Mouse (Mus musculus) lung, postnatal 0 days (tissue): Measurements from ENCODE around the gene Nup188.

Source experiments
- CTCF ChIP-seq: IDR thresholded peaks from 2 replicates; pipeline ENCODE4 v1.5.1; 2016; ENCODE audit warnings: antibody characterized with exemption, mild to moderate bottlenecking
- EP300 ChIP-seq: IDR thresholded peaks from 2 replicates; pipeline ENCODE4 v1.6.1; 2016; ENCODE audit warnings: antibody characterized with exemption, mild to moderate bottlenecking, control low read depth

- TF ChIP-seq CTCF (no peak), EP300 (no peak)
Measured at GRCm38 (mm10) chr2:30238906-30239465, 47.2 kb upstream of the Nup188 start.
